Mouse (Mus musculus) bone marrow, adult 2 months (tissue): ENCODE measurements around the gene Map2k5. TPM values are rescaled to one million over a fixed set of nuclear protein-coding genes. Genes with fewer than 3 reads are reported as not detected.

Experiments used
- H3K27ac ChIP-seq: fragments of 200-500 bp; 2 replicates; pipeline ENCODE4 v1.5.1; 2012; ENCODE audit warnings: low read depth, mild to moderate bottlenecking, control low read depth, inconsistent platforms, low read length; ENCODE audit not compliant: control insufficient read depth, poor library complexity, insufficient read depth
- H3K4me1 ChIP-seq: fragments of 200-500 bp; 2 replicates; pipeline ENCODE4 v1.6.1; 2011; ENCODE audit warnings: low read length; ENCODE audit not compliant: control insufficient read depth, insufficient read depth
- H3K4me3 ChIP-seq: fragments of 200-500 bp; replicated peaks from 2 replicates; pipeline ENCODE3; 2011; ENCODE audit warnings: mild to moderate bottlenecking, low read depth, low read length, control low read depth; ENCODE audit not compliant: control insufficient read depth
- CTCF ChIP-seq: fragments of 200-500 bp; IDR thresholded peaks from 2 replicates; pipeline ENCODE4 v1.5.1; 2011; ENCODE audit warnings: low read length, control low read depth; ENCODE audit not compliant: control insufficient read depth, insufficient read depth
- POLR2A ChIP-seq: fragments of 200-500 bp; IDR thresholded peaks from 2 replicates; pipeline ENCODE4 v1.6.1; 2011; ENCODE audit warnings: low read depth, mild to moderate bottlenecking, control low read depth, low read length, borderline replicate concordance; ENCODE audit not compliant: control insufficient read depth
- WGBS: fragments of 180-500 bp; shearing (Covaris S2); methylation state at CpG from one replicate; pipeline ENCODE4 v1.1.7; 2018; 5-methylcytosine and 5-hydroxymethylcytosine counted together
- polyA plus RNA-seq: library from polyadenylated mRNA; stranded (reverse); fragments of >200 nt; gene quantifications from 2 replicates; pipeline ENCODE4 v1.2.4, GENCODE M21; 2011; ENCODE audit warnings: low replicate concordance; ENCODE audit not compliant: missing spikeins, insufficient read depth, insufficient read length

Gene Map2k5
- polyA plus RNA-seq, 1 experiment = 13.9 TPM

GRCm38 (mm10) chr9:63241241-63241640, 136.5 kb downstream of the Map2k5 start:
- 62% methylated on average over 8 of the region's 8 CpGs for WGBS
- Histone ChIP-seq H3K4me1 (no peaks in the 10 kb centered on the region), H3K4me3 (no peak overlapping the region), H3K27ac (no peak overlapping the region)
- TF ChIP-seq CTCF (no peak), POLR2A (no peak)

- TF ChIP-seq CTCF (no peak), POLR2A (no peak)
These were observed 143.3 kb downstream of the Map2k5 start for GRCm38 (mm10) chr9:63234356-63234755.

GRCm38 (mm10) chr9:63230289-63230688, 147.4 kb downstream of the Map2k5 start:
- Histone ChIP-seq H3K4me3 (no peak overlapping the region), H3K27ac (no peak overlapping the region), H3K4me1 (no peaks in the 10 kb centered on the region)
- WGBS = 91% methylated on average over 15 of the region's 15 CpGs
- TF ChIP-seq CTCF (no peak), POLR2A (no peak)

More at GRCm38 (mm10) chr9:63234356-63234755, 143.3 kb downstream of the Map2k5 start:
- WGBS = 85% methylated on average over 5 of the region's 5 CpGs
- Histone ChIP-seq H3K4me3 (no peak overlapping the region), H3K4me1 (no peaks in the 10 kb centered on the region), H3K27ac (no peak overlapping the region)

GRCm38 (mm10) chr9:63229124-63229523, 148.6 kb downstream of the Map2k5 start:
- no peaks in the 10 kb centered on the region for H3K4me1 ChIP-seq
- TF ChIP-seq POLR2A (no peak), CTCF (no peak)
- no peak overlapping the region for H3K27ac ChIP-seq
- H3K4me3 ChIP-seq = no peak overlapping the region
- WGBS = 88% methylated on average over 4 of the region's 4 CpGs

GRCm38 (mm10) chr9:63222161-63222560, 155.5 kb downstream of the Map2k5 start:
- no peak overlapping the region for H3K27ac ChIP-seq
- no peak for TF ChIP-seq POLR2A
- TF ChIP-seq CTCF = no peak
- H3K4me1 ChIP-seq = no peaks in the 10 kb centered on the region
- 74% methylated on average over 6 of the region's 6 CpGs for WGBS
- no peak overlapping the region for H3K4me3 ChIP-seq

- Histone ChIP-seq H3K27ac (no peak overlapping the region), H3K4me3 (no peak overlapping the region), H3K4me1 (no peaks in the 10 kb centered on the region)
- 90% methylated on average over 7 of the region's 7 CpGs for WGBS
- no peak for TF ChIP-seq POLR2A
- TF ChIP-seq CTCF = no peak
These were observed 157.9 kb downstream of the Map2k5 start for GRCm38 (mm10) chr9:63219851-63220250.

- H3K4me3 ChIP-seq = no peak overlapping the region
- no peak overlapping the region for H3K27ac ChIP-seq
- TF ChIP-seq POLR2A = no peak
- no peak for TF ChIP-seq CTCF
- 78% methylated on average over 2 of the region's 2 CpGs for WGBS
- H3K4me1 ChIP-seq = no peaks in the 10 kb centered on the region
These were observed 162.7 kb downstream of the Map2k5 start for GRCm38 (mm10) chr9:63215031-63215430.

- H3K4me1 ChIP-seq = no peaks in the 10 kb centered on the region
- H3K4me3 ChIP-seq = no peak overlapping the region
- H3K27ac ChIP-seq = no peak overlapping the region
- TF ChIP-seq CTCF (no peak), POLR2A (no peak)
- 87% methylated on average over 15 of the region's 15 CpGs for WGBS
These were observed 170.9 kb downstream of the Map2k5 start for GRCm38 (mm10) chr9:63206769-63207276.

GRCm38 (mm10) chr9:63203461-63203860, 174.2 kb downstream of the Map2k5 start:
- Histone ChIP-seq H3K4me3 (no peak overlapping the region), H3K27ac (no peak overlapping the region), H3K4me1 (no peaks in the 10 kb centered on the region)
- TF ChIP-seq CTCF (no peak), POLR2A (no peak)
- WGBS = 81% methylated on average over 3 of the region's 3 CpGs
